Mouse (Mus musculus): ENCODE measurements around the gene Cox6b2. TPM values are rescaled to one million over a fixed set of nuclear protein-coding genes. Genes with fewer than 3 reads are reported as not detected.

The Cox6b2 gene
- polyA plus RNA-seq (2017; shearing (Covaris generic)): 3.4 TPM

GRCm38 (mm10) chr7:4752821-4753570 is at the start of gene Cox6b2:
TSS of gene Cox6b2 (minus strand) at chr7:4753094.

GRCm38 (mm10) chr7:4792278-4793212 is 39.7 kb upstream of the Cox6b2 start, which contains the start of gene Rpl28:
TSS of gene Rpl28 (plus strand) at chr7:4792874.

GRCm38 (mm10) chr7:4789436-4789935 is 36.6 kb upstream of the Cox6b2 start, which contains the start of gene Tmem238:
TSS of gene Tmem238 (minus strand) at chr7:4789656.

GRCm38 (mm10) chr7:4782759-4783158 is 29.9 kb upstream of the Cox6b2 start, which contains the start of the genes Il11 and Tmem190:
TSS of gene Il11 (minus strand) at chr7:4782859.
TSS of gene Tmem190 (plus strand) at chr7:4782937.

GRCm38 (mm10) chr7:4771202-4771601 is 18.3 kb upstream of the Cox6b2 start, which contains the start of gene Fam71e2:
TSS of gene Fam71e2 (minus strand) at chr7:4771302.

GRCm38 (mm10) chr7:4739544-4740275 is 13.2 kb downstream of the Cox6b2 start, which contains the start of gene Kmt5c:
TSS of gene Kmt5c (plus strand) at chr7:4740115.

GRCm38 (mm10) chr7:4725169-4725568 is 27.7 kb downstream of the Cox6b2 start, which contains the start of gene Tmem150b:
TSS of gene Tmem150b (minus strand) at chr7:4725249.

Other genes starting within 250 kb of the Cox6b2 start
- 5.3 TPM for gene Tnnt1, start 236.7 kb downstream of the Cox6b2 start, polyA plus RNA-seq (2017; shearing (Covaris generic))
- gene Tnni3, start 228.9 kb downstream of the Cox6b2 start, polyA plus RNA-seq (2017; shearing (Covaris generic)): 0.47 TPM
- 0.39 TPM for gene Dnaaf3, start 220.6 kb downstream of the Cox6b2 start, polyA plus RNA-seq (2017; shearing (Covaris generic))
- 0.16 TPM for gene Syt5, start 205.6 kb downstream of the Cox6b2 start, polyA plus RNA-seq (2017; shearing (Covaris generic))
- gene Ptprh, start 149.1 kb downstream of the Cox6b2 start, polyA plus RNA-seq (2017; shearing (Covaris generic)): not detected
- 11.1 TPM for gene Tmem86b, start 121.7 kb downstream of the Cox6b2 start, polyA plus RNA-seq (2017; shearing (Covaris generic))
- gene Ppp6r1, start 94.1 kb downstream of the Cox6b2 start, polyA plus RNA-seq (2017; shearing (Covaris generic)): 300 TPM
- gene Hspbp1, start 68.0 kb downstream of the Cox6b2 start, polyA plus RNA-seq (2017; shearing (Covaris generic)): 77.3 TPM
- not detected for gene Brsk1, start 62.5 kb downstream of the Cox6b2 start, polyA plus RNA-seq (2017; shearing (Covaris generic))
- 0.11 TPM for gene Tmem150b, start 27.8 kb downstream of the Cox6b2 start, polyA plus RNA-seq (2017; shearing (Covaris generic))
- 33.5 TPM for gene Kmt5c, start 13.0 kb downstream of the Cox6b2 start, polyA plus RNA-seq (2017; shearing (Covaris generic))
- gene Fam71e2, start 18.2 kb upstream of the Cox6b2 start, polyA plus RNA-seq (2017; shearing (Covaris generic)): not detected
- not detected for gene Il11, start 29.8 kb upstream of the Cox6b2 start, polyA plus RNA-seq (2017; shearing (Covaris generic))
- gene Tmem190, start 29.8 kb upstream of the Cox6b2 start, polyA plus RNA-seq (2017; shearing (Covaris generic)): not detected
- gene Tmem238, start 36.6 kb upstream of the Cox6b2 start, polyA plus RNA-seq (2017; shearing (Covaris generic)): 13.4 TPM
- 323 TPM for gene Rpl28, start 39.8 kb upstream of the Cox6b2 start, polyA plus RNA-seq (2017; shearing (Covaris generic))
- gene Ube2s, start 59.5 kb upstream of the Cox6b2 start, polyA plus RNA-seq (2017; shearing (Covaris generic)): 106 TPM
- not detected for gene Shisa7, start 91.6 kb upstream of the Cox6b2 start, polyA plus RNA-seq (2017; shearing (Covaris generic))
- 33.3 TPM for gene Isoc2b, start 117.2 kb upstream of the Cox6b2 start, polyA plus RNA-seq (2017; shearing (Covaris generic))
- gene Isoc2a, start 124.1 kb upstream of the Cox6b2 start, polyA plus RNA-seq (2017; shearing (Covaris generic)): 1.1 TPM
- gene Gm36210, start 153.4 kb upstream of the Cox6b2 start, polyA plus RNA-seq (2017; shearing (Covaris generic)): not detected
- 2.6 TPM for gene Zfp628, start 162.1 kb upstream of the Cox6b2 start, polyA plus RNA-seq (2017; shearing (Covaris generic))
- gene Nat14, start 168.9 kb upstream of the Cox6b2 start, polyA plus RNA-seq (2017; shearing (Covaris generic)): 0.79 TPM
- gene Ssc5d, start 172.7 kb upstream of the Cox6b2 start, polyA plus RNA-seq (2017; shearing (Covaris generic)): 0.17 TPM
- gene Sbk2, start 211.3 kb upstream of the Cox6b2 start, polyA plus RNA-seq (2017; shearing (Covaris generic)): 0.25 TPM
- not detected for gene Sbk3, start 218.1 kb upstream of the Cox6b2 start, polyA plus RNA-seq (2017; shearing (Covaris generic))
- gene Zfp579, start 243.1 kb upstream of the Cox6b2 start, polyA plus RNA-seq (2017; shearing (Covaris generic)): 25.9 TPM

Measured in CD4-positive, CD25-positive, alpha-beta regulatory T cell (primary cell).